Mouse (Mus musculus) embryonic fibroblast, embryonic 13.5 days (primary cell): Measurements from ENCODE around the gene Abcc2.

Experiments
- CTCF ChIP-seq: IDR thresholded peaks from 2 replicates; pipeline ENCODE4 v1.5.1; 2011; ENCODE audit warnings: mild to moderate bottlenecking, control low read depth, low read length, moderate library complexity, borderline replicate concordance; ENCODE audit not compliant: insufficient read depth
- POLR2A ChIP-seq: IDR thresholded peaks from 2 replicates; pipeline ENCODE4 v1.6.1; 2011; ENCODE audit warnings: low read depth, mild to moderate bottlenecking, control low read depth, low read length, moderate library complexity

GRCm38 (mm10) chr19:43754872-43755271 is 27.1 kb upstream of the Abcc2 start:
- TF ChIP-seq CTCF (no peak), POLR2A (no peak)
